Mouse (Mus musculus) spleen, postnatal 36 days (tissue): ENCODE measurements at regions not wholly inside any gene's neighbourhood (a gene's known extent, or its start where the extent isn't known, plus 50 kb on each side); places are given as distances from the start of the nearest gene placed in this dataset.
"Not testable (repeated sequence)": the region's sequence is repeated elsewhere in the genome, so short reads cannot be mapped to it uniquely, and the experiment has no call there.

Experiments used
- DNase-seq, 2 experiments: peaks; one replicate each; pipeline ENCODE4 v3.0.0; 2022; ENCODE audit warnings: low spot score in 2 of 2, mixed read lengths in 1 of 2

DNA sequence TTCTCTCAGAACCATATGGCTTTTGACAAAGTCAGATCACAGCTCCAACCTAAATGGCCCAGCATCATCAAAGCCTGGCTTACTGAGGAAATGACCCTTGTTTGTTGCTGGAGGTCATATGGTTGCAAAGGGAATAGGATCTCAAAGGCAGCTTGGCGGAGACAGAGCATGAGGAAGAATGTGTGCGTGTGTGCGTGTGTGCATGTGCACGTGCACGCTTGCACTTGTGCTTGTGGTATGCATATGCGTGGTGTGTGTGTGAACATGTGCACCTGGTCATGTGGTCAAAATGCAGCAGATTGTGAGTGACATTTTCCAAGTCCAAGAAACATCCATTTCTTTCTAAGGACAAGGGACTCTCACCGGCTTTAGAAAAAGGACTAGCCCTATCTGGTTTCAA is 216.9 kb downstream of the Dact1 start:
- no peak for DNase-seq

DNA sequence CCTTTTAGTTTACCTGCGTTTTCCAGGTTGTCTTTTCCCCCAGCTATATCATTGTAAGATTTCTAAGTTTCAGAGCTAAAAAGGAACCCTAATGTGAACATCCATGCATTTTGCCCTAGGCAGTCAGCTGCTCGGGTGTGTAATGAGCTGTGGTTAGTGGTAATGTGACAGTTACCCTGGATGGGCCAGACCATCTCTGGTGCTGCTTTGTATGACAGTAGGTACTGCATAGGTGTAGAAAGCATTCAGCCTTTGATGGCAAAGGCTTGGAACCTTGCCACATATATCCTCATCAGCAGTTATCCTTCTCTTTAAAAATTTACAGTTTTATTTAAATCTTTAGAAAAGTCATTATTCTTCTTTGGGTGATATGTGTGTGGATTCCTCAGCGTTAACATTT is 222.5 kb downstream of the Dact1 start:
- DNase-seq = no peak

DNA sequence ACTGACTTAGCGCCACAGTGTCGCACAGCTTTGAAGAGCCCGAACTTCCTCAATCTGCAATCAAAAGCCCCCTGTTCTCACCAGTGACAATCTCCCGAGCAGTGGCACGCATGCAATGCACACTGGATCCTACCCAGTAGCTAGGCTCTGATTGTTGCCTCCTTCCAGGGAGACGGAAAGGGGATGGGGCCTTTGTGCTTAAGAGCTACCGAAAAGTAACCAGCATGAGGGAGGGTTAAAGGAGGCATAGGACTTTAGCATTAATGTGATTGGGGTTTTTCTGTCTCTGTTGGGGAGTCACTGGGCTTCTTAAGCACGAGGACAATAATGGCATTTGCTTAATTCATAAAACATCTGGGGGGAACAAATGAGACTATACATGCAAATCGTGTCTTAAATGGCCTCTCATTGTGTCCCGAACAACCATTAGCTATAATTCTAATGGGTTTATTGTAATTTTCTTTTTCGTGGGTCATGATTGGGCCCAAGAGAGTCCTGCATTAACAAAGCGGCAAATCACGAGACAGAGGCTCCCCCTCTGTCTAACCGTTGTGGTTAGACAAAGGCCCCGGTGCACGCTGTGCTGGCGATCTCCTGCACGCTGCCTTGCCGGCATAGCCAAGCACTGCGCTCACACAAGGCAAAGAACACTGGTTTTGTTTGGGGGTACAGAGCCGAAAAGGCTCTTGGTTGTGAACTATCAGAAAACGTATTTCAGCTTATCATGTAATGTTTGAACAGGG is 223.2 kb downstream of the Dact1 start:
- DNase-seq = no peak

DNA sequence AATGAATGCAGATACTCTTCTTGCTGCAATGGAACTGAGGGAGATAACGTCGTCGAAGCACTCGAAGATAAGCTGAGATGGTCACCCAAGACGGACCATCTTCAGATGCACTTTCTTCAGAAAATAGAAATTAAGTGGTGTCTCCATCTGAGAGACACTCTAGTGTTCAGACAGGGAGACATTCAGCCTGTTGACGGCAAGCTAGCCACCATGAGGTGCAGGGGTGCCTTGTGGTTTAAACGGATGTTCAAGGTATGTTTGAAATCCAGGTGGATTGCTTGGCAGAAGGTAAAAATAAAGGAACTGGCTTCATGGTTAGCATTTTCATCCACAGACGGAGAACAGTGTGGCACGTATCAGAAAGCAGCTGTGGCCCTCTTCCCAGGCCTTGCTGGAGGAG is 224.0 kb downstream of the Dact1 start:
- no peak for DNase-seq

DNA sequence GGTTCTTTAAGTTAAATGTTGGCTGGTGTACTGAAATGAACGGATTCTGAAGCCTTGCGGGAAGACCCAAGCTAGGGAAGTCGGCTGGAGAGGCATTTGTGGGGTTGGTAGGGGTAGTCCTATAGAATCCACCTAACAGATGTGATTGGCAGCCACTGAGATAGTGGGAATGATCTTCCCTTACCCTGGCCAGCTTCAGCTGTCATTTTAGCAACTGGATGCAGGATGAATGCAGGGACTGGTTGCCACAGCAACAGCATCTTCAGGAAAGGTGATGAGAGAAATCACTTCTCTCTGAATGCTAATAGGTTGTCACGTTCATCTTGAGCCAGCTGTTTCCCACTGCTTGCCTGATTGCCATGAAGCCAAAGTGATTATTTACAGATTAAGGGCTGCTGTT is 224.5 kb downstream of the Dact1 start:
- no peak for DNase-seq

DNA sequence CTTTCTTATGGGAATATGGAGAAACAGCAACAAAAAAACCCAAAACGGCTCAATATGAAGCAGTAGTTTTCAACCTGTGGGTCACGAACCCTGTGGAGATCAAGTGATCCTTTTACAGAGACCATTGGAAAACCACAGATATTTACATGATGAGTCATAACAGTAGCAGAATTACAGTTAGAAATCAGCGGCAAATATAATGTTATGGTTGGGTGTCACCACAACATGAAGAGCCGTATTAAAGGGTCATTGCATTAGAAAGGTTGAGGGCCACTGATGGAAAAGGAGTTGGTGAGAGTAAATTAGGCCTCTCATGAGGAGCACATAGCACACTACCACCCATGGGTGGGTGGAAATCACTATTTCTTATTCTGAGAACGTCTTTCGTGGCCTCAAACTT is 225.6 kb downstream of the Dact1 start:
- DNase-seq = no peak

DNA sequence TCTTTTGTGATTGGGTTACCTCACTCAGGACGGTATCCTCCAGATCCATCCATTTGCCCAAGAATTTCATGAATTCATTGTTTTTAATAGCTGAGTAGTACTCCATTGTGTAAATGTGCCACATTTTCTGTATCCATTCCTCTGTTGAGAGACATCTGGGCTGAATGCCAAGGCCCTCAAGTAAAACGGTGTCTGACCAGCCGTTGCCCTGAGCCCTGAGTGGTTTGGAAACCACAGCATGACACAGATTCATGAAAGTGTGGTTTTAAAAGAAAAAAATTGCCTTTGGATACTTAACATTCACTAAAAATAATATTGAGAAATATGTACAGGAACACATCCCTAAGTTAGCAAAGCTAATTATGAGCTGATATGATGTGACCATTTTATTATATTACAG is 226.1 kb downstream of the Dact1 start:
- not testable (repeated sequence) for DNase-seq

DNA sequence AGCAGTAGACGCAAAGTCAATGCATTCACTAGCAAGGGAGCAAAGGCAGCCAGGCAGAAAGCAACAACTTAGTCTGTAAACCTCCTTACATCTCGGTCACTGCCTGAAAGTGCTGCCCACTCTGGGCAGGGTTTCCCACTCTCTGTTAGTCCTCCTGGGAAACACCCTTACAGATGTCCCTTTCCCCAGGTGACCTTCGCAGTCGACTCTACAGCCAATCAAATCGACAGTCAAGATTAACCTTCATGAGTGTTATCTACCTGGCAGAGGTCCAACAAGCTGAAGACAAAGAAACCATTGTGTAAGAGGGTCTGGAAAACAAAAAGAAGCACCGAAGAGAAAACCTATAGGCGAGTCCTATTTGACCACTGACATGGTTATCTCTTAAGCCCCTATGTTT is 229.0 kb downstream of the Dact1 start:
- no peak for DNase-seq

DNA sequence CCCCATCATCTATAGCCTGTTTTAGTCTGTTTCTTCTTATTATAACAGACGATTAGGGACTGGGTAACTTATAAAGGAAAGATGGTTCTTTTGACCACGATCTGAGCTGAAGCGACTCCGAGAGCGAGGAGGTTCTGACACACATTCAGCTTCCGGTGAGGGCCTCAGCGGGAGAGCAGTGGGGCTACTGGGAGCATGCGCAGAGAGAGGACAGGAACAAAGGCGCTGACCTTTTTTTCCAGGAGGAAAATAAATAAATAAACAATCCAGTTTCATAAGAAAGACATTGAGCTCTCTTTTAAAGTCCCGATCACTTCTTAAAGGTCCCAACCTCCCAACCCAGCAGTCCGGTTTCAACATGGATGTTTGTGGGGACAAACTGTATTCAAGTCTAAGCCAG is 230.6 kb downstream of the Dact1 start:
- no peak for DNase-seq

DNA sequence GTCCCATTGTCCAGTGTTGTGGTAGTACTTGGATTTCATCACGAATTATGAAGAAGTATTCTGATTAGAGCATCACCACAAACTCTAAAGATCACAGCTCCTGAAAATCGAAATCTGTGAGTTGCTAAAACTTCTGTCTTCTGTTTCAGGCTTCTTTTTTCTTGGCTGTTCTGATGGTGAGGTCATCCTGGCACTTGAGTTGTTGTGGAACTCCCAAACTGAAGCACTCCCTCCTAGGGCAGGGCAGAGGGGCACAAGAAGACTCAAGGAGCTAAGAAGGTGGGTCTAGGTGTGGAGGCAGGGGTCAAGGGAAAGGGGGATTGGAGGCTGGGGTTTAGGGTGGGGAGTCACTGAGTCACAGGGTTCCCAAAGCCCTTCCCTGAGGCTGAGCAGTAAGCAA is 232.3 kb downstream of the Dact1 start:
- DNase-seq = no peak

DNA sequence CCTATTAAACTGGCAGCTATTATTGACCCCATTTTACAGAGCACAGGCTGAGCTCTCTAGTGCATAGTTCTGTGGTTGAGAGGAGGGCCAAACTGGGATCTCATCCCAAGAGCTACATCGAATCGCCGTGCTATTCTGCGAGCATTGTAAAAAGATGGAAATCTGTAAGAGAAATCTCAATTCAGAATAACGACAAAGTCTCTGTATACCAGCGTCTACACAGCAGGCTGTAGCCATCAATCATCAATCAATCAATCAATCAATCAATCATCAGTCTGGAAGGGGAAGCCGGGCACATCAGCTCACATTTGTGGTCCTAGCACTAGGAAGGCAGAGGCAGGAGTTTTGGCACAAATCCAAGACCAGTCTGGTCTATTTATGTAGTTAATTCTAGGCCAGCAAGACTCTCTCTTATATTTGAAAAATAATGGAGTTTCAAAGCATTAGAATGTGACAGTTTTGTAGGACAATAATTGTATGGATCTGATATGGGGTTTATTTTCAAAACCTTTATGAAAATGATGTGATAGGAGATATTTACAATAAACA is 234.0 kb downstream of the Dact1 start:
- no peak for DNase-seq

DNA sequence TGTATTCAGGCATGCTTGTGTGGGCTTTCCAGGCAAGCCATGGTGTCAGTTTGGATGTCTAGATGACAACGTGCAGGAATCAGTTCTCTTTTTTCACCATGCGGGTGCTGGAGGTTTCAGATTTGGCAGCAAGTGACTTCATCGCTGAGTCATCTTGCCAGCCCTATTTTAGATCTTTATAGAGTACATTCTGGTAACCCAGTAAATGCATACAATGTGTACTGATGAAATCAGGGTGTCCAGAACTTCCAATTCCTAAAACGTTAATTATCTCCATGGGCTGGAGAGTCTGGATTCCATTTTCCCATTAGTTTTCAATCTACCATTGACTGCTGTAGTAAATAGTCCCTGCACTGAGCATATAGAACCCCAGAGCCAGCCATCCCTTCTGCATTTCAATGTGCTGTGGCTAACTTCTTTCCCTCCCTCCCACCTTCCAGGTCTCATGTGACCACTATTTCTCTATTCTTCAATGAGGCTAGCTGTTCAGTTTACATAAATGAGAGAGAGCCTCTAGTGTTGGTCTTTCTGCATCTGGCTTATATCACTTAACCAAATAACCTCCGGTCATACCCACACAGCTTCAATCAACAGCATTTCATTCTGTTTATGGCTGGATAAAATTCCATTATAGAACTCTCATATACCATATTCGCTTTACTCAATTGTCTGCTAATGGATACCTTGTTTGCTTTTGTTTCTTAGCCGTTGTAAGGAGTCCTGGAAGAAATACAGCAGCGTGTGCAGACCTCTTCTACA is 234.9 kb downstream of the Dact1 start:
- no peak for DNase-seq

DNA sequence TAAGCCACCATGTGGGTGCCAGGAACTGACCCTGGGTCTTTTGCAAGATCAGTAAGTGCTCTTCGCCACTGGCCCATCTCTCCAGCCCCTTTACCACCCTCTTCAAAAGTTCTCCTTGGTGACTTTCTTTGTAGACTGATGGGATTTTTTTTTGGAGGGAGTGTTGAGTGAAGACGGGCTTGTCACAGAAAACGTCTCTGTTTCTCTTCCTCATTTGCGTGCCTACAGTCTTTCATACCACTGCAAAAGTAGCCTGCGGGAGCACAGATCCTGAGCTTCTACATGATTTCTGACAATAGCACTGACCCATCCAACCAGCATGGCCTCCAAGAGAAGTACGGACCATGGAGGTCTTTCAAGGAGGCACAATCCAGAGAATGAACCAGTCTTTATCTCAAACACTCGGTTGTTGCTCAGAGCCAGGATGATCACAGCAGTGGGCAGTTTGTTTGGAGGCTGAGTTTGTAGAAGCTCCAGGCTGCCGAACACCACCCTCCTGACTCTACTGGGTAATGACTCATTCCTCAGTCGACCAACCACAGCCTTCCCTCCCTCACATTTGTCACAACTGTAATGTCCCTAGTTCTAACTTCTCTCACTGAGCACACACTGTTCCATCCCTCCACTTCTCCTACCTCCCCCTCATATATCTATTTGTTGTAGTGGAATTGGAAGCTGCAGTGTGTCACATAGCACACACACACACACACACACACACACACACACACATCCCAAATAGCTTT is 237.0 kb downstream of the Dact1 start:
- DNase-seq = no peak

DNA sequence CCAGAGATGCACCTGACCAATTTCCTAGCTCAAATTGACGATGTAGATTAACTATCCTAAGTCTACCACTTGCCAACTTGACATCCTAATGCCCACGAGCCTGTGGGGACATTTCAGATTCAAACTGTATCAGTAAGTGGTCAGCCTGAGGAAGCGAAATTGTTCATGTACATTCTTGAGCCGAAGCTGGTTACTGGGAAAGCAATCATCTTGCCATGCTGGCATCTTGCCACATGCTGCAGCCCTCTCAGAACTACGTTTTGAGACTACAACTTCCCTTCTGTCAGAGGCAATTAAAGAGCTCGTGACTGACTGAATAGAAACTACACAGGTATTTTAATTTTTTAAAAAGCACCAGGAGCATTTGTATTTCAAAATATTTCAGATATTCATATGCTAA is 239.7 kb downstream of the Dact1 start:
- no peak for DNase-seq

DNA sequence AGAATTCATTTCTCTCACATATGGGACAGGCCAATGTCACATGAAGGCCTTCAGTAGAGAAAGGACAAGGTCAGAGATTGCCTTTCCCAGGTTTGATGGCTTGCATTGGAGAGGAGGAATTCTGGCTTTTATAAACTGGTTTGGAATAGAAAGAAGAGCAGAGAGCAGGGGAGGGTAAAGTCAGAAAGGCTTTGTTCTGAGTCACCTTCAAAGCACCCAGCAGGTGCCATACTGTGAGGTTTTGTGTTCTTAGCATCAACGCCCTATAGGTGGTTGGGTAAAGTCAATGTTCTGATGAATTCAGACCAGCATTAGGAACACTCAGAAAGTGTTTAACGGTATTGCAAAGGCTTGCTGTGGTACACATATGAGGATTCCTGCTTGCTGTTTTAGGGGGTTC is 244.5 kb downstream of the Dact1 start:
- DNase-seq = no peak

DNA sequence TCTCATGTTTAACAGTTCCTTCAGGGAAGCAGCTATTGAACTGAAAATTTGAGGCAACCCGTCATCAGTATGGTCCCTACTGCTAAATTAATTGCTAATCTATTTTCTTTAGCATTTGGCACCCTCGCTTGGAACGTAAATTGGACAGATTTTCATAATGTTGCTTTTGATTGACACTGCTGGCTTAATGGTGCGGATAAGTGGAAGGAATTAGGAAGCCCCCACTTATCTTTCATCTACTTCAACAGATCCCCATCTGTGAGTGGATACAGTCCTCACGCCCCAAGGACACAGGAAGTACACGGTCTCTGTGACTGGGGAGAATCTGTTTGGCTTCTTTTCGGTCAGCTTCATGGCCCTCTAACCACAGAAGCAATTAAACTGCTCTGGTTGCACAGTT is 251.6 kb downstream of the Dact1 start:
- DNase-seq = no peak

DNA sequence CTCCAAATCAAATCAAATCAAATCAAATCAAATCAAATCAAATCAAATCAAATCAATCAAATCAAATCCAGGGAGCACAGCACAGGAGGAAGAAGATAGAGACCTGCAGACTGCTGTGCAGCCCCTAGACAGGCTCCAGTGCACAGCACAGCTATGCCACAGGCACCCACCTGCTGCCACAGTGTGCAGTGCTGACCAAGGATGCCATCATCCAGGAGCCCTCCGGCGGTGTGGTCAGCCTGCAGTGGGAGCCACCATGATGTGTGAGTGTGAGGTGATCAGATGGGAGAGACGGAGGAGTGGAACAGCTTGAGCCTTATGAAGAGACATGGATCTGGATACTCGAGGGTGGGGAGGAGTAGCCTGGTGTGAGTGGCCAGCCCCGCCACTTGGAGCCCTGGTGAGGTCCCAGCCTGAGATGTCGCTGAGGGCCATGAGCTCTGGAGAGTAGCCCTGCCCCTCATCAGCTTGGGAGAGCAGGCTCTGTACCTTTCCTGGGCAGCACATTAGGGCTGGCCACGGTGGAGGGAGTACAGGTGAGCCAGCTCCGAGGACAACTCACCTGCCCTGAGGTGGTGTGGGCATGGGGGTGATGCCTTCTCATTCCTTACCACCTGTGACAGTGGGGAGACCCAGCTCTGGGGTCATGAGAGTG is 252.4 kb downstream of the Dact1 start:
- no peak for DNase-seq

DNA sequence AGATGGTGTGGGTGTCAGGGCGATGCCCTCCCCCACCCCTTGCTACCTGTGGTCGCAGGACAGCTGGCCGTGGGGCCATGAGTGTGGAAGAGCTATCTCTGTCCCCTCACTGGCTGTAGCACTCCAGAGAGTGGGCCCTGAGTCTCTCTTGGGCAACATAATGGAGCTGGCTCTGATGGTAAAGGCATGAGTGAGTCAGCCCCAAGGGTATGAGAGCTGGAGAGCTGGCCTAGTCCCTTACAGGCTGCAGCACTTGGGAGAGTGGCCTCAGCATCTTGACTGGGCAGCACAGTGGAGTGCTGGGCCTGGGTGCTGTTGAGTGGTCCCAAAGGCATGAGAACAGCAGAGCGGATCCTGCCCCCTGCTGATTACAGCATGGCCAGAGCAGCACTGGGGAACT is 253.5 kb downstream of the Dact1 start:
- DNase-seq = no peak

DNA sequence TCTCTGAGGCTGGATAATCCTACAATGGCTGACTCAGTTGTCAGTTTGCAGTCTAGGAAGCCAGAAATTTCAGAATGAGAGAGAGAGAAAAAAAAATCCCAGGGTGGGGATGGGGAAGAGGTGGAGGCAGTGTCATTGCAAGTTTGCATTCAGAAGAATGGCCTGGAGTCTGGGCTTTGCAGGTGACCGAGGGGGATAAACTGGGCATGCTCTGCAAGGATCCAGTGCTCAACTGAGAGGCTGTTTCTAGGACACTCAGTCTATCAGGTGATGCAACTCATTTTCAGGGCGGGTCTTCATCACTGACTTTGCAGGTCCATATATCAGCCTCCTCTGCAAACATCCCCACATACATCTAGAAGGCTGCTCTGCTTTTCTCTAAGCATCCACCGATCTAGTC is 256.7 kb downstream of the Dact1 start:
- no peak for DNase-seq

DNA sequence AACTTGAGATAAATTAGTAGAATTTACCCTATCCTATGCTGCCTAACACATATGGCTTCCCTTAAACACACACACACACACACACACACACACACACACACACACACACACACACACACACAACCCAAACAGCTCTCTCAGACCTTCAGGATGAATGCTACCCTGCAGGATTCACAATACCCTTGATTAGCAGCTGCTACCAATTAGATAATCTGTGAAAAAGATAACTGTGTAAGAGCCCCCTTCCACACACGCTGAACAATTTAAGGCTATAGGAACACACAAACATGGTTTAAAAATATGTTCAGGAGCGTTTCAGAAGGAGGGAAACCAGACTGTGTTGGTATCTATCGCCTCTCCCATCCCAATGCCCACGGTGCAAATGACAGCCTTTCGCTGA is 258.6 kb downstream of the Dact1 start:
- DNase-seq = no peak

DNA sequence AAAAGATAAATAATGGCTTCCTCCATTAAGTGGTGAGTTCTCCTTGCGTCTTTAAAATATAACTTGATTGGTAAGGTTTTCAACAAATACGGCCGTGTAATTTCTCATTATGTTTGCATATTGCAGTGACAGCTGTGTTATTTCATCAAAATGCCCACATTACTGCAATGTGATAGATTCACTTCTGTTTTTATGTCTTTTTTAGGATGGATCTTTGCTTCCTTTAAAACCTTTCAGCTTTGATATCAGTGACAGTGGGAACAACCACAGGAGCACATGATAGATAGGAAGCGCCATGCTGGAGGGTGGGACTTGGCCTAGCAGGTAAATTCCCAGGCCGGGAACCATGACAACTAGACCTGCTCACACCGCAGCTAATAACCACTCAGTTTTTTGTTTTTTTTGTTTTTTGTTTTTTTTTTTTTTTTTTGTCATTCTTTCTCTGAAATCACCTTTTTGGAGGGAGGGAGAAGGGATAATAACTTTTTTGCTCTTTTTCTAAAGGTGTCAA is 259.3 kb downstream of the Dact1 start:
- no peak for DNase-seq

DNA sequence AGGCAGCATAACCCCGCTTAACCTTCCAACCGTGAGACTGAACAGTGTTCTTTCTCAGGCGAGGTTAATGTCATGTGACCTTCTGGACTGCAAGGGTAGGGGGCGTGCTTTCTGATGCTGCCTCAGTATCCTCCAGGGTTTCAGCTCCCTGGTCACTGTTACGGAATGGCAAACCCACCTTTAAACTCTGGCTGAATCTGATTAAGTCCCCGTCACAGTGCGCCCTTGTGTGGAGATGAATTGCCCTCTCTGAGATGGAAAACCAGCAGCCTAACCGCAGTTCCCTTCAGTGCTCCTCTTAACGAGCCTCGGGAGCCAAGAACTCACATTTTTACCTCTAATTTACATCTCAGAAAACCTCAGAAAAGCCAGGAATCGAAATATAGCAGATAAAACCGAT is 260.0 kb downstream of the Dact1 start:
- DNase-seq = no peak
